Mouse (Mus musculus) thymus, postnatal 0 days (tissue): ENCODE measurements around the gene Pard3. TPM values are rescaled to one million over a fixed set of nuclear protein-coding genes. Genes with fewer than 3 reads are reported as not detected.

ENCODE experiments used
- DNase-seq: peaks from one replicate; pipeline ENCODE4 v3.0.0-alpha.2; 2015; ENCODE audit warnings: low spot score
- polyA plus RNA-seq: library from polyadenylated mRNA; unstranded; fragments of >200 nt; fragmentation: Nextera tagmentation; extraction: Ambion mirVana; gene quantifications from 2 replicates; pipeline ENCODE4 v1.2.1, GENCODE M21; 2015

Gene Pard3
- polyA plus RNA-seq, 1 experiment from 2014 or later, result 4.1 TPM

- DNase-seq, result no peak
Measured at GRCm38 (mm10) chr8:127542162-127542561, 478.5 kb downstream of the Pard3 start.

DNA sequence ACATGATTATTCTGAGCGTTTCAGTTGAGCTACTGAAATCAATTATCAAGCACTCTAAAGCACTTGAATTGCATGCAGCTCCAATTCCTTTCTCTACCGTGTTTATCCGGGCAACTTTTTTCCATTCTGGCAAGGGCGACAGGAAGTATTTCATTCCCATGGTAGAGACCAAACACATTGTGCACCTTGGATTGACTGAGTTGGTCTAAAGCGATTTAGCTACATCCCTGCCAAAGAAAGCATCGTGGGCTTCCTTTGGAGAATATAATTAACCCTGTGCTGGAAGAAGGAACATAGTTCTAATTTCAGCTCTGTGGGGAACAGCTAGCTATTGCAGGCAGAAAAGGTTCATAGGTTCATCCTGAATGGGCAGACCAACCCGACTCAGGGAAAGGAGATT is 480.0 kb downstream of the Pard3 start:
- no peak for DNase-seq

DNA sequence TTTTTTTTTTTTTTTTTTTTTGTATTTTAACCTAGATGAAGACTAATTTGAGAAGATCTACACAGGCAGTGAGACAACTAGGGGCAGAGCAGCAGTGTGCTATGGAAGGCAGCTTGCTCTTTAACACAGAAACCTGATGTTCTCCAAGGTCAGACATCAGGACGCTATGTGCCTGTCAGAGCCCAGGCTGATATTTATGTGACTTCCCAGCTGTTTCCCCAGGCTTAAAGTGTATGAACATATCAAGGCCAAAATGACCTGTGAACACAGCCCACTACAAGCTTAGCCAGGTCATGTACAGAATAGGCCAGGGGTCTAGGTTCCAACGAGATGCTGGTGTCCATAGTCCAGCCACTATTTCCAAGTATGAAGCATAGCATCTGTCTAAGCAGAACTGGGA is 482.5 kb downstream of the Pard3 start:
- DNase-seq, result no peak

DNA sequence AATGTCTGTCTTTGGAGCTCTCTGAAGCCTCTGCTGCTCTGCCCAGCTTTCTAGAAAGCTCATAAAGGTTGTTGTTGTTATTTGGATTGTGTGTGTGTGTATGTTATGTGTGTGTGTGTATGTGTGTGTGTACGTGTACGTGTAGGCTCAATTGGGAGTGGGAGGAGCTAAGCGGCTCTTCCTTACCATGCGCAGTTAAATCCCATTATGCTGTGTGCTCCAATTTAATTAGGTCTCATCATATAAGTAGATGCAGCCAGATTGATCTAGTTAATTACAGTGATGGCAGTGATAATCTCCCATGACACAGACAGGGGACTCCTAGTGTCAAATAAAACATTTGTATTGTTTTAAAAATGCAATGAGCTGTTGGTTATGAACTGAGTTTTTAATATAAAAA is 487.2 kb downstream of the Pard3 start:
- DNase-seq, result no peak

- peak; percentile 44 for DNase-seq
Measured at GRCm38 (mm10) chr8:127552161-127552595, 488.5 kb downstream of the Pard3 start.

DNA sequence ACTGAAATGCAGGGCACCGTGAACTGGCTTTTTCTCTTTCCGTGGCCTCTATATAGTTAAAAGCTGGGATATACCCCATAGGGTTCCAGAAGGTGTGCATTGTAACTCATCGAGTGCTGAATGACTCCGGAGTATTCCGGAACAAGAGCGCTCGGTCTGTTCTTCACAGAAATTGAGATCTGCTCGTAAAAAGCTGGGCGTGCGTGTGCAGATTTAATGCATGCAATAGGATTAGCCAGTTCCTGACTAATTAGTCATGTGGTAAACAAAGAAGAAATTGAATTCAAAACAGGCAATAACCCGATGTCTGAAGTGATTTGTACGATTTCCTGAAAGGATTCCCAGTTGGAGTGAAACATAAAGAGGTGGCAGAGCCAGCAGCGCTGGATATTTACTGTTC is 489.1 kb downstream of the Pard3 start:
- no peak for DNase-seq

GRCm38 (mm10) chr8:127553582-127553981 is 489.9 kb downstream of the Pard3 start:
- no peak for DNase-seq

DNA sequence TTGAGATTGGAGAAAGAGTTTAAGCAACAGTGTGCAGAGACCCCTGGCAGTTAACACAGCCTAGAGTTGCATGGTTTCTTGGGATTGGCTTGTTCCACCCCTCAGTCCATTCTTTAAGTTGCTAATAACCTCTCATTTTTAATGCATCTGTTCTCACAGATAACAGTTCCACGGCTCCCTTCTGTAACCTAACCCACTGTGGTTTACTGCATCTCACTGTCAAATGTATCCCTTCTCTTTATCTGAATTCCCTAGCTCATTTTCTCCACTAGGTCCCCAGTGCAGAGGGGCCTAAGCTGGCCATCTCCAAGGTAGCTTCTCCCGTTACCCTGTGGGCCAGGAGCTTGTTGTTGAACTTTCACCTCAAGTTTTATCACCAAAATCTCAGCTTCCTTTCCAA is 492.1 kb downstream of the Pard3 start:
- DNase-seq, result no peak

DNA sequence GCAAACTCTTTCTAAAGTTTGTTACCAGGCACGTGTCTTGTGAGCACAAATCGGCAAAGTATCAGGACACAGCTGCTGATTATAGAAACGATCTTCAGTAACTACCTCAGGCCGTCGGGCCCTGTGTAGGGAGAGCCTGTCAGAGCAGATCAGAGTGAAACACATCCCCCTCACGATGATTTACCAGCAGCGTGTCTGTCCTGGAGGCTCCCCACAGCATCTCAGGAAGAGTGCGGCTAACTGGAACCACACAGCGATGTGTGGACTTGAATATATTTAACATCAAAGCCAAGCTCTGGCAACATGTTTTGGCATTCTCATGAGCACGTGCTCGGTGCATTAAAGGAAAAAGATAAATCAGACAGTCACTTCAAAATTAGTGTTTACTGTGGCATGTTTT is 493.3 kb downstream of the Pard3 start:
- DNase-seq, result no peak

- DNase-seq, result no peak
Measured at GRCm38 (mm10) chr8:127557566-127557965, 493.9 kb downstream of the Pard3 start.

GRCm38 (mm10) chr8:127563634-127564033 is 499.9 kb downstream of the Pard3 start:
- no peak for DNase-seq

GRCm38 (mm10) chr8:127564426-127564825 is 500.7 kb downstream of the Pard3 start:
- DNase-seq, result no peak

GRCm38 (mm10) chr8:127569212-127569611 is 505.5 kb downstream of the Pard3 start:
- DNase-seq, result no peak

DNA sequence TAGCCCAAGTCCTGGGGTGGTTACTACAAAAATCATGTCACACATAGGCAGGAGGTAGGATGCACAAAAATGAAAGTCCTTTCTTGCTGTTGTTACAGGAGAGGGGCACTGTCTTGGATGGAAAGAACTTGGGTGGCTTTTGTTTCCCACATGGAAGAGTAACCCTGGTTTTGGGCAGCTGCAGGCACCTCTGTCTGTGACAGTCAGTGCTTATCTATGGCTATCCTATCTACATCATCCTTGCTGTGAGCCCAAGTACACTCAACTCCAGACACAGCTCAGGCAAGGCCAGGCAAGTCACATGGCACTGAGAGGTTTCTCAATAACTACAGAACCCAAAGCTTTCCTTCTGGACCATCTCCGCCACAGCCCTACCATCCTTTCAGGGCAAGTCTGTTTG is 506.8 kb downstream of the Pard3 start:
- no peak for DNase-seq

GRCm38 (mm10) chr8:127572493-127572892 is 508.8 kb downstream of the Pard3 start:
- DNase-seq, result no peak

- no peak for DNase-seq
Measured at GRCm38 (mm10) chr8:127576657-127577056, 513.0 kb downstream of the Pard3 start.

GRCm38 (mm10) chr8:127577656-127578055 is 514.0 kb downstream of the Pard3 start:
- DNase-seq, result no peak

- no peak for DNase-seq
Measured at GRCm38 (mm10) chr8:127579436-127579835, 515.7 kb downstream of the Pard3 start.

DNA sequence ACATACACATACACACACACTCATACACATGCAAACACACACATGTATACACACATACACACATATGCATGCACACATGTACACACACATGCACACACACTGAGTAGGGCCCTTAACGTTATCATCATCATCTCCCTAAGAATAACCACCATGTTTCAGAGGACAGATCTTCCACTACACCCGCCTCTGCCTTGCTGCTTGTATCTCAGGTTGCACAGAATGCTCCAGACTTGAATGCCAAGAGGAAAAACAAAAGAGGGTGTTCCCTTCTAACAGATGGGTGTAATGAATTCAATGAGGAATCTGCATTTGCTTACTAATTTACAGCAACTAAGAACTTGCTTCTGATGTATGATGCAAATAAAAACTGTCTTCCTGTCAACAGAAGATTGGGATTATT is 519.7 kb downstream of the Pard3 start:
- DNase-seq, result no peak

- no peak for DNase-seq
Measured at GRCm38 (mm10) chr8:127585618-127586017, 521.9 kb downstream of the Pard3 start.

DNA sequence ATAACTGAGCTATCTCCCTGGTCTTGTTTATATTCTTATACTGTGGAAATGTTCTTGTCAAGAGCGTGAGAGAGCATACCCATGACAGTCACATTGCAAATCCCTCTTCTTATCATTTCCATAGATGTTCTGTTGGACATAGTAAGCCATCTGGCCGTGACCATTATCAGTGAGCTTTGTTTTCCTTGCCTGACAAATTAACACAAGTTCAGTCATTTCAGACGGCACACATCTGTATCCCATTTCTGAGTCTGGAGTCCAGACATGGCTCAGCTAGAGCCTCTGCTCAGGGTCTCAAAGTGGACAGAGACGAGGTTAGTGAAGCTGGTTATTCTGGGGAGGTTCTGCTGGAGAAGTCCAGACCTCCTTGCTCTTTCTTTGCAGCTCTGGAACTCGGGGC is 523.0 kb downstream of the Pard3 start:
- DNase-seq, result no peak

GRCm38 (mm10) chr8:127588313-127588712 is 524.6 kb downstream of the Pard3 start:
- DNase-seq, result peak; percentile 58

GRCm38 (mm10) chr8:127589291-127589690 is 525.6 kb downstream of the Pard3 start:
- DNase-seq, result peak; percentile 69

GRCm38 (mm10) chr8:127590674-127591186 is 527.0 kb downstream of the Pard3 start:
- no peak for DNase-seq
